Mouse (Mus musculus): ENCODE results near the gene Impdh2. TPM values are rescaled to one million over a fixed set of nuclear protein-coding genes. Genes with fewer than 3 reads are reported as not detected.

Gene Impdh2
- polyA plus RNA-seq, 1 experiment from 2014 or later = 49.5 TPM

- H3K27ac ChIP-seq (ENCODE audit: low read depth) = no peak overlapping the region
- no peak for DNase-seq
- H3K4me3 ChIP-seq (ENCODE audit: low read depth, low read length) = no peak overlapping the region
- peaks cover 14% of the 10 kb centered on the region; the same call in 1 of the 2 replicates for H3K4me1 ChIP-seq (ENCODE audit: insufficient read depth)
- H3K27me3 ChIP-seq (ENCODE audit: insufficient read depth, low read length) = no peaks in the 10 kb centered on the region
- H3K36me3 ChIP-seq (replicated peaks; ENCODE audit: insufficient read depth, low read length) = peaks cover 25% of the 10 kb centered on the region
- H3K9me3 ChIP-seq (ENCODE audit: low read length) = no peaks in the 10 kb centered on the region
- no peak for ATAC-seq
- no peak overlapping the region for H3K9ac ChIP-seq (replicated peaks)
- 96% methylated on average over 4 of the region's 4 CpGs for WGBS (ENCODE audit: insufficient replicate concordance)
- TF ChIP-seq EP300 (IDR thresholded peaks at IDR 0.05; ENCODE audit: low read depth) (no peak), CTCF (IDR thresholded peaks at IDR 0.05; ENCODE audit: low read depth) (no peak)
- no peak overlapping the region for H3K4me2 ChIP-seq (ENCODE audit: low read depth, low read length)
Measured at GRCm38 (mm10) chr9:108523341-108523740, 36.7 kb upstream of the Impdh2 start.

GRCm38 (mm10) chr9:108525400-108525799, 34.7 kb upstream of the Impdh2 start:
- no peak overlapping the region for H3K9ac ChIP-seq (replicated peaks)
- H3K4me2 ChIP-seq (ENCODE audit: low read depth, low read length) = no peak overlapping the region
- H3K27ac ChIP-seq (ENCODE audit: low read depth) = no peak overlapping the region
- H3K4me3 ChIP-seq (ENCODE audit: low read depth, low read length) = no peak overlapping the region
- H3K4me1 ChIP-seq (ENCODE audit: insufficient read depth) = 0 out of 2 replicates have a peak, but pooled peaks cover 4% of the 10 kb centered on the region
- peaks cover 35% of the 10 kb centered on the region for H3K36me3 ChIP-seq (replicated peaks; ENCODE audit: insufficient read depth, low read length)
- ATAC-seq = no peak
- H3K9me3 ChIP-seq (ENCODE audit: low read length) = no peaks in the 10 kb centered on the region
- no peak for DNase-seq
- H3K27me3 ChIP-seq (ENCODE audit: insufficient read depth, low read length) = no peaks in the 10 kb centered on the region
- WGBS (ENCODE audit: insufficient replicate concordance) = 77% methylated on average over 3 of the region's 3 CpGs
- TF ChIP-seq EP300 (IDR thresholded peaks at IDR 0.05; ENCODE audit: low read depth) (no peak), CTCF (IDR thresholded peaks at IDR 0.05; ENCODE audit: low read depth) (0 out of 2 replicates have a peak, but pooled peaks have one; percentile 3)

GRCm38 (mm10) chr9:108530954-108531353, 29.1 kb upstream of the Impdh2 start:
- TF ChIP-seq EP300 (IDR thresholded peaks at IDR 0.05; ENCODE audit: low read depth) (no peak), CTCF (IDR thresholded peaks at IDR 0.05; ENCODE audit: low read depth) (no peak)
- H3K4me2 ChIP-seq (ENCODE audit: low read depth, low read length) = no peak overlapping the region
- H3K36me3 ChIP-seq (replicated peaks; ENCODE audit: insufficient read depth, low read length) = peaks cover 69% of the 10 kb centered on the region
- no peak for ATAC-seq
- no peak overlapping the region for H3K27ac ChIP-seq (ENCODE audit: low read depth)
- H3K4me1 ChIP-seq (ENCODE audit: insufficient read depth) = no peaks in the 10 kb centered on the region
- no peaks in the 10 kb centered on the region for H3K9me3 ChIP-seq (ENCODE audit: low read length)
- 76% methylated on average over 1 of the region's 1 CpGs for WGBS (ENCODE audit: insufficient replicate concordance)
- no peak overlapping the region for H3K9ac ChIP-seq (replicated peaks)
- DNase-seq = no peak
- no peaks in the 10 kb centered on the region for H3K27me3 ChIP-seq (ENCODE audit: insufficient read depth, low read length)
- no peak overlapping the region for H3K4me3 ChIP-seq (ENCODE audit: low read depth, low read length)

- H3K9ac ChIP-seq (replicated peaks) = no peak overlapping the region
- H3K4me2 ChIP-seq (ENCODE audit: low read depth, low read length) = no peak overlapping the region
- H3K9me3 ChIP-seq (ENCODE audit: low read length) = no peaks in the 10 kb centered on the region
- ATAC-seq (no peak), DNase-seq (no peak)
- H3K4me1 ChIP-seq (ENCODE audit: insufficient read depth) = no peaks in the 10 kb centered on the region
- WGBS (ENCODE audit: insufficient replicate concordance) = 87% methylated on average over 1 of the region's 1 CpGs
- H3K27me3 ChIP-seq (ENCODE audit: insufficient read depth, low read length) = no peaks in the 10 kb centered on the region
- no peak overlapping the region for H3K27ac ChIP-seq (ENCODE audit: low read depth)
- H3K4me3 ChIP-seq (ENCODE audit: low read depth, low read length) = no peak overlapping the region
- H3K36me3 ChIP-seq (replicated peaks; ENCODE audit: insufficient read depth, low read length) = peaks cover 72% of the 10 kb centered on the region
- TF ChIP-seq EP300 (IDR thresholded peaks at IDR 0.05; ENCODE audit: low read depth) (no peak), CTCF (IDR thresholded peaks at IDR 0.05; ENCODE audit: low read depth) (no peak)
Measured at GRCm38 (mm10) chr9:108531496-108531895, 28.6 kb upstream of the Impdh2 start.

- H3K4me2 ChIP-seq (ENCODE audit: low read depth, low read length) = no peak overlapping the region
- H3K27ac ChIP-seq (ENCODE audit: low read depth) = no peak overlapping the region
- peaks cover 76% of the 10 kb centered on the region for H3K36me3 ChIP-seq (replicated peaks; ENCODE audit: insufficient read depth, low read length)
- DNase-seq (no peak), ATAC-seq (no peak)
- H3K9me3 ChIP-seq (ENCODE audit: low read length) = no peaks in the 10 kb centered on the region
- no peak overlapping the region for H3K4me3 ChIP-seq (ENCODE audit: low read depth, low read length)
- TF ChIP-seq CTCF (IDR thresholded peaks at IDR 0.05; ENCODE audit: low read depth) (no peak), EP300 (IDR thresholded peaks at IDR 0.05; ENCODE audit: low read depth) (no peak)
- H3K27me3 ChIP-seq (ENCODE audit: insufficient read depth, low read length) = no peaks in the 10 kb centered on the region
- H3K9ac ChIP-seq (replicated peaks) = no peak overlapping the region
- H3K4me1 ChIP-seq (ENCODE audit: insufficient read depth) = no peaks in the 10 kb centered on the region
Measured at GRCm38 (mm10) chr9:108540846-108541245, 19.2 kb upstream of the Impdh2 start.

GRCm38 (mm10) chr9:108545986-108546385, 14.1 kb upstream of the Impdh2 start:
- no peak overlapping the region for H3K9ac ChIP-seq (replicated peaks)
- TF ChIP-seq EP300 (IDR thresholded peaks at IDR 0.05; ENCODE audit: low read depth) = no peak
- TF ChIP-seq CTCF (IDR thresholded peaks at IDR 0.05; ENCODE audit: low read depth) = no peak
- no peaks in the 10 kb centered on the region for H3K4me1 ChIP-seq (ENCODE audit: insufficient read depth)
- no peak overlapping the region for H3K27ac ChIP-seq (ENCODE audit: low read depth)
- no peaks in the 10 kb centered on the region for H3K9me3 ChIP-seq (ENCODE audit: low read length)
- peaks cover 83% of the 10 kb centered on the region for H3K36me3 ChIP-seq (replicated peaks; ENCODE audit: insufficient read depth, low read length)
- 84% methylated on average over 3 of the region's 3 CpGs for WGBS (ENCODE audit: insufficient replicate concordance)
- H3K4me2 ChIP-seq (ENCODE audit: low read depth, low read length) = no peak overlapping the region
- ATAC-seq = no peak
- no peaks in the 10 kb centered on the region for H3K27me3 ChIP-seq (ENCODE audit: insufficient read depth, low read length)
- H3K4me3 ChIP-seq (ENCODE audit: low read depth, low read length) = no peak overlapping the region
- no peak for DNase-seq

GRCm38 (mm10) chr9:108546875-108547274, 13.2 kb upstream of the Impdh2 start:
- peaks cover 78% of the 10 kb centered on the region for H3K36me3 ChIP-seq (replicated peaks; ENCODE audit: insufficient read depth, low read length)
- no peaks in the 10 kb centered on the region for H3K9me3 ChIP-seq (ENCODE audit: low read length)
- WGBS (ENCODE audit: insufficient replicate concordance) = 76% methylated on average over 1 of the region's 1 CpGs
- no peak overlapping the region for H3K9ac ChIP-seq (replicated peaks)
- no peak overlapping the region for H3K4me2 ChIP-seq (ENCODE audit: low read depth, low read length)
- H3K27ac ChIP-seq (ENCODE audit: low read depth) = no peak overlapping the region
- no peak for DNase-seq
- H3K4me1 ChIP-seq (ENCODE audit: insufficient read depth) = 0 out of 2 replicates have a peak, but pooled peaks cover 3% of the 10 kb centered on the region
- no peak for TF ChIP-seq CTCF (IDR thresholded peaks at IDR 0.05; ENCODE audit: low read depth)
- TF ChIP-seq EP300 (IDR thresholded peaks at IDR 0.05; ENCODE audit: low read depth) = no peak
- no peak overlapping the region for H3K4me3 ChIP-seq (ENCODE audit: low read depth, low read length)
- no peaks in the 10 kb centered on the region for H3K27me3 ChIP-seq (ENCODE audit: insufficient read depth, low read length)
- no peak for ATAC-seq

Measured in liver, postnatal 0 days (tissue).